Mouse (Mus musculus) macrophage (primary cell): ENCODE data around the gene Sapcd1. TPM values are rescaled to one million over a fixed set of nuclear protein-coding genes. Genes with fewer than 3 reads are reported as not detected.

Experiments used
- H3K27ac ChIP-seq: fragments of 350-480 bp; formaldehyde crosslinking; 2 replicates; pipeline ENCODE4 v1.9.0; 2021
- H3K36me3 ChIP-seq: fragments of 350-480 bp; formaldehyde crosslinking; 2 replicates; pipeline ENCODE4 v1.9.0; 2021; ENCODE audit errors: inconsistent target
- H3K4me3 ChIP-seq: fragments of 350-480 bp; formaldehyde crosslinking; 2 replicates; pipeline ENCODE4 v1.9.0; 2021; ENCODE audit errors: inconsistent target
- H3K79me2 ChIP-seq: fragments of 350-480 bp; formaldehyde crosslinking; 2 replicates; pipeline ENCODE4 v1.9.0; 2021; ENCODE audit errors: inconsistent target
- WGBS: methylation state at CpG from one replicate; pipeline ENCODE4 v1.1.7; 2026; ENCODE audit warnings: inconsistent platforms; ENCODE audit not compliant: missing documents; 5-methylcytosine and 5-hydroxymethylcytosine counted together
- polyA plus RNA-seq: library from polyadenylated mRNA; stranded (reverse); fragments of 250-400 nt; gene quantifications from 3 replicates; pipeline ENCODE4 v1.2.4, GENCODE M21; 2018; ENCODE audit warnings: inconsistent platforms

Sapcd1 gene
- polyA plus RNA-seq, 1 experiment from 2014 or later: not detected

DNA sequence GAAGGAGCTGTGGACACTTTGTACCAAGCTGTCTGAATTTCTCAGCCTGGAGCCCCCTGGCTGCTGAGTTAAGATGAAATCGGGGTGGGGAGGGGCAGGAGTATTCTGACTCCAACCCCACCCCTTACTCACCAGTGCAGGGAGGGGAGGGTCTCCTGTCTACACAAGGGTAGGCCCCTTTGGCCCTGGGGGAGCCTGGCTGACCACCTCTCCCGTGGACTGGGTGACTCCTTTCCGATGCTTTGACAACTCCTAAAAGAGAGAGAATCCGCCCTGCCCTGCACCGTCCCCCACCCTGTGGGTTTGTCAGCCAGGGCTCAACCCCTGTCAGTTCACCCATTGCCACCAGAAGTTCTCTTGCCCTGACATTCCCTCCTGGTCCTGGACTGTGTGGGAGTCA, 1.6 kb downstream of the Sapcd1 start:
- Histone ChIP-seq H3K4me3 (no peak overlapping the region), H3K36me3 (no peaks in the 10 kb centered on the region), H3K79me2 (no peaks in the 10 kb centered on the region), H3K27ac (no peak overlapping the region)
- WGBS: 97% methylated on average over 5 of the region's 5 CpGs

GRCm38 (mm10) chr17:35024691-35025488, 2.9 kb downstream of the Sapcd1 start:
- 0 out of 2 replicates have a peak overlapping the region, but pooled peaks have one; percentile 1 for H3K27ac ChIP-seq
- H3K79me2 ChIP-seq: no peaks in the 10 kb centered on the region
- H3K36me3 ChIP-seq: no peaks in the 10 kb centered on the region
- 26% methylated on average over 9 of the region's 10 CpGs for WGBS
- H3K4me3 ChIP-seq: no peak overlapping the region

GRCm38 (mm10) chr17:35024261-35024660, 3.6 kb downstream of the Sapcd1 start:
- H3K4me3 ChIP-seq: no peak overlapping the region
- no peaks in the 10 kb centered on the region for H3K36me3 ChIP-seq
- 68% methylated on average over 11 of the region's 13 CpGs for WGBS
- H3K79me2 ChIP-seq: no peaks in the 10 kb centered on the region
- 0 out of 2 replicates have a peak overlapping the region, but pooled peaks have one; percentile 7 for H3K27ac ChIP-seq

DNA sequence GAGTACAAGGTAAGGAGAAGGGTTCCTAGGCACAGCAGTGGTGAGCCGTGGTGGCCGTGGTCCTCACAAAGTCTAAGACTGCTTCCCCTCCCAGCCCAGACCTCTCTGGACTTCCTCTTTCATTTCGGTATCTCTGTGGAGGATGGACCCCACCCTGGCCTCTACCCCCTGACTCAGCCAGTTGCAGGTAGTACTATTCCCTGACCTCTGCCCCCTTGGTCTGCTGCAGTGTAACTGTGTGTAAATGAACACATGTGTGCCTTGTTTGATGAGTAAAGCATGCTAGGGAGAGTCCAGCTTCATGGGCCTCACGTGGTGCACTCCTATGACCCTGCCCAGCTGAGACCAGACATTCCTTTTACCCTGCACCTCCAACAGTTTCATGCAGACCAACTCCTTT, 4.1 kb downstream of the Sapcd1 start:
- Histone ChIP-seq H3K4me3 (no peak overlapping the region), H3K36me3 (no peaks in the 10 kb centered on the region), H3K27ac (0 out of 2 replicates have a peak overlapping the region, but pooled peaks have one; percentile 7), H3K79me2 (no peaks in the 10 kb centered on the region)
- WGBS: 14% methylated on average over 4 of the region's 4 CpGs

- H3K4me3 ChIP-seq: no peak overlapping the region
- no peaks in the 10 kb centered on the region for H3K36me3 ChIP-seq
- WGBS: 95% methylated on average over 5 of the region's 5 CpGs
- H3K27ac ChIP-seq: 0 out of 2 replicates have a peak overlapping the region, but pooled peaks have one; percentile 7
- H3K79me2 ChIP-seq: no peaks in the 10 kb centered on the region
These were observed 4.6 kb downstream of the Sapcd1 start for GRCm38 (mm10) chr17:35023221-35023620.

GRCm38 (mm10) chr17:35022541-35023060, 5.2 kb downstream of the Sapcd1 start:
- no peaks in the 10 kb centered on the region for H3K79me2 ChIP-seq
- WGBS: 97% methylated on average over 8 of the region's 8 CpGs
- no peaks in the 10 kb centered on the region for H3K36me3 ChIP-seq
- H3K27ac ChIP-seq: no peak overlapping the region
- no peak overlapping the region for H3K4me3 ChIP-seq

DNA sequence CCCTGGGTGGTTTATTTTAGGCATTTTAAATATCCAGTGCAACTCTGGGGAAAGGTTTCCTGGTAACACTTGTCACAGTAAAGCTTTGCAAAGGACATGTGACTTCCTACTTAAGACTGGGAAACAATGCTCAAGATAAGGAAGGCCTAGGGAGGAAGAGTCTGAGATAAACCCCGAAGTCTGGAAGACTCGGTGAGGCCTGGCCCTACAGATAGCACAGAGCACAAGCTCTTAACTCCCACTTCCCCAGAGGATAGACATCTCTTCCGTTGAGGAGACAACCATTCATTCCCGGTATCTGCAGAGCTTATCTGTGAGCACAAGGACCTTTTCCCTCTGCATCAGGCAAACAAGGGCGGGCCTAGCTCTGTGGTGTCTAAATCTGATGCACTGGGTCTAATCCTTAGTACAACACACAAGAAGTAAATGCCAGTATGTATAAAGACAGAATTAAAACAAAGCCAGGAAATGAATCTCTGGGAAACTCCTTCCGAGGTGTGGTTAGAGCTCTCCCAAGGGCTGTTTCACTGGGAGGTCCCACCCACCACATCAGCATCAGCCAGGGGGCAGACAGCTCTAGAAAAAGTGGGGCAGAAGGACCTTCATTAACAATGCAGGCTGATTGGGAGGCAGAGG, 5.9 kb downstream of the Sapcd1 start:
- H3K79me2 ChIP-seq: no peaks in the 10 kb centered on the region
- no peak overlapping the region for H3K27ac ChIP-seq
- WGBS: 66% methylated on average over 6 of the region's 6 CpGs
- H3K36me3 ChIP-seq: no peaks in the 10 kb centered on the region
- no peak overlapping the region for H3K4me3 ChIP-seq

GRCm38 (mm10) chr17:35021163-35021808, 6.5 kb downstream of the Sapcd1 start:
- 28% methylated on average over 17 of the region's 17 CpGs for WGBS
- no peaks in the 10 kb centered on the region for H3K36me3 ChIP-seq
- H3K79me2 ChIP-seq: no peaks in the 10 kb centered on the region
- H3K27ac ChIP-seq: no peak overlapping the region
- no peak overlapping the region for H3K4me3 ChIP-seq

- no peaks in the 10 kb centered on the region for H3K79me2 ChIP-seq
- no peak overlapping the region for H3K4me3 ChIP-seq
- no peak overlapping the region for H3K27ac ChIP-seq
- WGBS: 99% methylated on average over 8 of the region's 8 CpGs
- no peaks in the 10 kb centered on the region for H3K36me3 ChIP-seq
These were observed 7.3 kb downstream of the Sapcd1 start for GRCm38 (mm10) chr17:35020551-35020950.

DNA sequence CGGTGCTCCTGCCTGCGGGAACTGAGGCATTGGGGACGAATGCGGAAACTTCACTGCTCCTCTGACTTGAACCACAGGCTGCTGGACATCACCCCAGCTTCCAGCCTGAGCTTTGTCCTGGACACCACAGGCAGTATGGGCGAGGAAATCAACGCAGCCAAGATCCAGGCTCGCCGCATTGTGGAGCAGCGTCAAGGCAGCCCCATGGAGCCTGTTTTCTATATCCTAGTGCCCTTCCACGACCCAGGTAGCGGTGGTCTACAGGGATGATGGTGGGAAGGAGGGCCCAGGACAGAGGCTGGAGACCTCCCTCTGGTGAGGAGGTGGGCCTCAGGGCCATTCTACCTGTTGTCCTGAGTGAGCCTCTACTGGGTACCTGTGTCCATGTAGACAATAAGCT, 7.9 kb downstream of the Sapcd1 start:
- peaks cover 5% of the 10 kb centered on the region; the same call in 1 of the 2 replicates for H3K36me3 ChIP-seq
- H3K4me3 ChIP-seq: no peak overlapping the region
- H3K27ac ChIP-seq: no peak overlapping the region
- WGBS: 97% methylated on average over 11 of the region's 11 CpGs
- no peaks in the 10 kb centered on the region for H3K79me2 ChIP-seq

DNA sequence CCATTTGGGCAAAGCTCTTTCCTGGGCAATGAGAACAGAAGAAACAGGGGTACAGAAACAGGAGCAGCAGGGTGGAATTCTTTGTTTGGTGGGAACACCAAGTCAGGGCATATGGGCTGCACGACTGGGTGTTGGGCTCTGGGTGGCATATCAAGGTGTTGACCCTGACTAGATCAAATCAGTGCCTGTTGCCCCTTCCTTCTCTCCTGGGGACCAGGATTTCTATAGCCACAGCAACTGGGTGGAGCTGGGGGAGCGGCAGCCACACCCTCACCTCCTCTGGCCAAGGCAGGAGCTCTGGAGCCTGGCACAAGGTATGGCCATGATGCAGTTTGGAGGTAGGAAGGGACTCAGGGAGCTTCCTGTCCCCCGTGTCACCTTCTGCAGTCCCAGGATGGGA, 9.6 kb downstream of the Sapcd1 start:
- WGBS: 98% methylated on average over 3 of the region's 3 CpGs
- Histone ChIP-seq H3K27ac (no peak overlapping the region), H3K79me2 (no peaks in the 10 kb centered on the region), H3K36me3 (peaks cover 21% of the 10 kb centered on the region; the same call in 1 of the 2 replicates), H3K4me3 (no peak overlapping the region)

GRCm38 (mm10) chr17:35017706-35018030, 10.1 kb downstream of the Sapcd1 start:
- Histone ChIP-seq H3K36me3 (peaks cover 26% of the 10 kb centered on the region; the same call in 1 of the 2 replicates), H3K4me3 (no peak overlapping the region), H3K79me2 (no peaks in the 10 kb centered on the region), H3K27ac (no peak overlapping the region)
- WGBS: 67% methylated on average over 14 of the region's 14 CpGs

- Histone ChIP-seq H3K79me2 (no peaks in the 10 kb centered on the region), H3K36me3 (peaks cover 32% of the 10 kb centered on the region; the same call in 1 of the 2 replicates), H3K4me3 (no peak overlapping the region), H3K27ac (no peak overlapping the region)
- 73% methylated on average over 10 of the region's 10 CpGs for WGBS
These were observed 10.8 kb downstream of the Sapcd1 start for GRCm38 (mm10) chr17:35016791-35017705.

- Histone ChIP-seq H3K27ac (no peak within 1 kb of the TSS), H3K36me3 (peaks cover 39% of the 10 kb centered on the region), H3K4me3 (no peak within 1 kb of the TSS), H3K79me2 (no peaks in the 10 kb centered on the region)
- 71% methylated on average over 12 of the region's 12 CpGs for WGBS
These were observed 11.4 kb downstream of the Sapcd1 start, which contains the start of gene Vwa7 for GRCm38 (mm10) chr17:35016376-35016775. TSS of gene Vwa7 (plus strand) at chr17:35016579.
